Mouse (Mus musculus) gastrocnemius, postnatal 36 days (tissue): ENCODE measurements at regions not wholly inside any gene's neighbourhood (a gene's known extent, or its start where the extent isn't known, plus 50 kb on each side); places are given as distances from the start of the nearest gene placed in this dataset.
A peak's percentile ranks its signal among the peaks of the same experiment; 100 is the strongest.

ENCODE experiments used
- DNase-seq, 2 experiments: peaks; one replicate each; pipeline ENCODE4 v3.0.0; 2022
- intact Hi-C: fragments of 180-260 bp; cut with DNase I; formaldehyde crosslinking; loops from one replicate; pipeline ENCODE4 v1.15.1; 2025

- DNase-seq = peak in 1 of 2 experiments; percentile 21
- intact Hi-C loops = no loop called here
Observed at GRCm38 (mm10) chr1:34642304-34642893, 62.9 kb downstream of the Amer3 start.

- intact Hi-C loops = no loop called here
- DNase-seq = no peak
Observed at GRCm38 (mm10) chr1:34653963-34654644, 74.6 kb downstream of the Amer3 start.

- DNase-seq = no peak
- intact Hi-C loops = no loop called here
Observed at GRCm38 (mm10) chr1:34657481-34657880, 78.0 kb downstream of the Amer3 start.

- no peak for DNase-seq
- intact Hi-C loops = no loop called here
Observed at GRCm38 (mm10) chr1:34663875-34664547, 84.6 kb downstream of the Amer3 start.

GRCm38 (mm10) chr1:34664816-34665511 is 85.5 kb downstream of the Amer3 start:
- intact Hi-C loops = no loop called here
- DNase-seq = no peak

- no peak for DNase-seq
- intact Hi-C loops = no loop called here
Observed at GRCm38 (mm10) chr1:34665512-34665854, 86.0 kb downstream of the Amer3 start.

GRCm38 (mm10) chr1:34666226-34666662 is 86.8 kb downstream of the Amer3 start:
- DNase-seq = no peak
- intact Hi-C loops = no loop called here

GRCm38 (mm10) chr1:34677105-34677741 is 97.8 kb downstream of the Amer3 start:
- DNase-seq = no peak
- intact Hi-C loops = no loop called here

GRCm38 (mm10) chr1:34677832-34678733 is 98.6 kb downstream of the Amer3 start:
- intact Hi-C loops = no loop called here
- DNase-seq = peak in 1 of 2 experiments; percentile 21

- intact Hi-C loops = no loop called here
- DNase-seq = no peak
Observed at GRCm38 (mm10) chr1:34678734-34679068, 99.2 kb downstream of the Amer3 start.

GRCm38 (mm10) chr1:34686539-34686938 is 107.1 kb downstream of the Amer3 start:
- DNase-seq = no peak
- intact Hi-C loops = no loop called here

GRCm38 (mm10) chr1:34696533-34696932 is 117.1 kb downstream of the Amer3 start:
- DNase-seq = no peak
- intact Hi-C loops = no loop called here

GRCm38 (mm10) chr1:34700237-34701030 is 121.0 kb downstream of the Amer3 start:
- intact Hi-C loops = no loop called here
- no peak for DNase-seq

- no peak for DNase-seq
- intact Hi-C loops = no loop called here
Observed at GRCm38 (mm10) chr1:34701436-34701835, 122.0 kb downstream of the Amer3 start.

- intact Hi-C loops = no loop called here
- DNase-seq = no peak
Observed at GRCm38 (mm10) chr1:34709089-34709488, 129.6 kb downstream of the Amer3 start.

GRCm38 (mm10) chr1:34722674-34723073 is 120.2 kb downstream of the Fam168b start:
- DNase-seq = no peak
- intact Hi-C loops = no loop called here

- DNase-seq = no peak
- intact Hi-C loops = no loop called here
Observed at GRCm38 (mm10) chr1:34732156-34732555, 110.7 kb downstream of the Fam168b start.

- intact Hi-C loops = no loop called here
- DNase-seq = no peak
Observed at GRCm38 (mm10) chr1:34733026-34733913, 109.6 kb downstream of the Fam168b start.
